Mouse (Mus musculus) bone marrow, adult 2 months (tissue): ENCODE results near the gene Inpp4a.

Experiments
- CTCF ChIP-seq: fragments of 200-500 bp; IDR thresholded peaks from 2 replicates; pipeline ENCODE4 v1.5.1; 2011; ENCODE audit warnings: low read length, control low read depth; ENCODE audit not compliant: control insufficient read depth, insufficient read depth
- POLR2A ChIP-seq: fragments of 200-500 bp; IDR thresholded peaks from 2 replicates; pipeline ENCODE4 v1.6.1; 2011; ENCODE audit warnings: low read depth, mild to moderate bottlenecking, control low read depth, low read length, borderline replicate concordance; ENCODE audit not compliant: control insufficient read depth

GRCm38 (mm10) chr1:37299540-37300491 is at the start of gene Inpp4a:
- TF ChIP-seq CTCF (no peak), POLR2A (peak; percentile 51; the same call in 1 of the 2 replicates)
